ENCODE assay signal across 10 mouse cellular contexts in genomic region chr8:88568211-88568610, GRCm38 (mm10). TPM values are rescaled to one million over a fixed set of nuclear protein-coding genes. Genes with fewer than 3 reads are reported as not detected.
DNase-seq lines count a peak whose midpoint lies in the region; ATAC-seq and TF ChIP-seq lines count a peak whose summit lies in the region.
"Had no signal": no experiment of that assay in that cellular context is flagged by ENCODE, and none has a peak within 500 bp of the region (broad histone marks: within the 10 kb centered on the region; RNA-seq: fewer than 3 reads in every experiment).

No protein-coding gene starts in this region.

- no peaks in the 10 kb centered on the region for H3K36me3 ChIP-seq in forebrain, embryonic 15.5 days
- H3K36me3 ChIP-seq in forebrain, postnatal 0 days (ENCODE audit: insufficient read depth): no peaks in the 10 kb centered on the region
- H3K36me3 ChIP-seq in hindbrain, embryonic 10.5 days: peaks cover 32% of the 10 kb centered on the region
- no peaks in the 10 kb centered on the region for H3K36me3 ChIP-seq in hindbrain, embryonic 11.5 days (ENCODE audit: control insufficient read depth, insufficient read depth, low read length)
- no peaks in the 10 kb centered on the region for H3K36me3 ChIP-seq in lung, postnatal 0 days (ENCODE audit: insufficient read depth, low read length)
- no peaks in the 10 kb centered on the region for H3K36me3 ChIP-seq in stomach, embryonic 14.5 days (ENCODE audit: control insufficient read depth, insufficient read depth, low read length)
- H3K36me3 ChIP-seq: liver, embryonic 13.5 days had no signal

- WGBS in forebrain, embryonic 15.5 days: 67% methylated on average over 3 of the region's 3 CpGs
- 65% methylated on average over 3 of the region's 3 CpGs for WGBS in forebrain, postnatal 0 days
- WGBS in hindbrain, embryonic 10.5 days: 93% methylated on average over 3 of the region's 3 CpGs
- 95% methylated on average over 3 of the region's 3 CpGs for WGBS in hindbrain, embryonic 11.5 days
- WGBS in lung, postnatal 0 days: 84% methylated on average over 3 of the region's 3 CpGs
- WGBS in stomach, embryonic 14.5 days: 77% methylated on average over 3 of the region's 3 CpGs

- H3K27ac ChIP-seq in forebrain, embryonic 15.5 days (replicated peaks): peak overlapping the region; percentile 13; the same call in 1 of the 2 replicates
- H3K27ac ChIP-seq in forebrain, postnatal 0 days (ENCODE audit: low read depth, low read length): no peak overlapping the region; the same call in 1 of the 2 replicates
- H3K27ac ChIP-seq in hindbrain, embryonic 10.5 days: peak overlapping the region; percentile 40; the same call in 1 of the 2 replicates
- H3K27ac ChIP-seq in hindbrain, embryonic 11.5 days (ENCODE audit: low read depth, low read length): no peak overlapping the region
- 0 out of 2 replicates have a peak overlapping the region, but pooled peaks have one; percentile 12 for H3K27ac ChIP-seq in lung, postnatal 0 days (ENCODE audit: low read length)
- peak overlapping the region; percentile 48; the same call in 1 of the 2 replicates for H3K27ac ChIP-seq in stomach, embryonic 14.5 days (ENCODE audit: low read length)
- H3K27ac ChIP-seq: liver, embryonic 13.5 days had no signal

- H3K9me3 ChIP-seq in forebrain, embryonic 15.5 days: no peaks in the 10 kb centered on the region
- no peaks in the 10 kb centered on the region for H3K9me3 ChIP-seq in forebrain, postnatal 0 days (ENCODE audit: low read length)
- no peaks in the 10 kb centered on the region for H3K9me3 ChIP-seq in hindbrain, embryonic 10.5 days
- H3K9me3 ChIP-seq in hindbrain, embryonic 11.5 days (ENCODE audit: control insufficient read depth, low read length): no peaks in the 10 kb centered on the region
- no peaks in the 10 kb centered on the region for H3K9me3 ChIP-seq in lung, postnatal 0 days (ENCODE audit: low read length)
- H3K9me3 ChIP-seq in stomach, embryonic 14.5 days (ENCODE audit: control insufficient read depth, low read depth, low read length): no peaks in the 10 kb centered on the region
- H3K9me3 ChIP-seq: liver, embryonic 13.5 days had no signal

- no peak overlapping the region for H3K4me2 ChIP-seq in forebrain, embryonic 15.5 days (replicated peaks)
- H3K4me2 ChIP-seq in forebrain, postnatal 0 days (ENCODE audit: low read depth): no peak overlapping the region
- no peak overlapping the region for H3K4me2 ChIP-seq in hindbrain, embryonic 11.5 days (replicated peaks; ENCODE audit: low read depth, low read length)
- no peak overlapping the region for H3K4me2 ChIP-seq in lung, postnatal 0 days (replicated peaks; ENCODE audit: low read depth, low read length)
- no peak overlapping the region for H3K4me2 ChIP-seq in stomach, embryonic 14.5 days (replicated peaks; ENCODE audit: low read depth, low read length)
- H3K4me2 ChIP-seq: liver, embryonic 13.5 days had no signal

- H3K4me1 ChIP-seq in forebrain, embryonic 15.5 days: peaks cover 67% of the 10 kb centered on the region
- H3K4me1 ChIP-seq in forebrain, postnatal 0 days (ENCODE audit: insufficient read depth): peaks cover 28% of the 10 kb centered on the region
- H3K4me1 ChIP-seq in hindbrain, embryonic 10.5 days (replicated peaks): peaks cover 79% of the 10 kb centered on the region
- H3K4me1 ChIP-seq in hindbrain, embryonic 11.5 days (replicated peaks; ENCODE audit: control insufficient read depth, insufficient read depth, low read length): no peaks in the 10 kb centered on the region; the same call in 1 of the 2 replicates
- peaks cover 66% of the 10 kb centered on the region for H3K4me1 ChIP-seq in lung, postnatal 0 days (ENCODE audit: insufficient read depth, low read depth, low read length)
- H3K4me1 ChIP-seq in stomach, embryonic 14.5 days (ENCODE audit: control insufficient read depth, insufficient read depth, low read length): peaks cover 84% of the 10 kb centered on the region

- no peak for DNase-seq in forebrain, postnatal 0 days
- no peak for DNase-seq in hindbrain, embryonic 10.5 days (ENCODE audit: low spot score)
- DNase-seq in hindbrain, embryonic 11.5 days (ENCODE audit: low spot score): no peak
- DNase-seq in lung, postnatal 0 days (ENCODE audit: low spot score): no peak
- no peak for DNase-seq in lung, adult 18-20 months
- no peak for DNase-seq in right cerebral cortex, postnatal 14 days
- DNase-seq: cerebellum, adult 11 months; liver, embryonic 13.5 days had no signal

- no peak for TF ChIP-seq EP300 in lung, postnatal 0 days (IDR thresholded peaks at IDR 0.05)

- no peak for ATAC-seq in forebrain, embryonic 15.5 days (replicated peaks)
- ATAC-seq in forebrain, postnatal 0 days: no peak
- ATAC-seq in hindbrain, embryonic 11.5 days (ENCODE audit: low FRiP score): no peak
- no peak for ATAC-seq in lung, postnatal 0 days
- no peak for ATAC-seq in stomach, embryonic 14.5 days (ENCODE audit: insufficient number of reproducible peaks, insufficient read depth, low FRiP score, low read depth)

- H3K27me3 ChIP-seq in forebrain, embryonic 15.5 days: no peaks in the 10 kb centered on the region
- no peaks in the 10 kb centered on the region for H3K27me3 ChIP-seq in forebrain, postnatal 0 days (ENCODE audit: insufficient read depth, low read length)
- no peaks in the 10 kb centered on the region for H3K27me3 ChIP-seq in hindbrain, embryonic 10.5 days (ENCODE audit: insufficient read depth, poor library complexity, severe bottlenecking)
- H3K27me3 ChIP-seq in hindbrain, embryonic 11.5 days (ENCODE audit: control insufficient read depth, insufficient read depth, low read length): no peaks in the 10 kb centered on the region
- H3K27me3 ChIP-seq in lung, postnatal 0 days (replicated peaks; ENCODE audit: insufficient read depth, low read length): no peaks in the 10 kb centered on the region
- no peaks in the 10 kb centered on the region for H3K27me3 ChIP-seq in stomach, embryonic 14.5 days (ENCODE audit: control insufficient read depth, insufficient read depth, low read length)
- H3K27me3 ChIP-seq: liver, embryonic 13.5 days had no signal

- no peak overlapping the region for H3K4me3 ChIP-seq in forebrain, embryonic 15.5 days
- no peak overlapping the region for H3K4me3 ChIP-seq in forebrain, postnatal 0 days (ENCODE audit: low read depth, low read length)
- H3K4me3 ChIP-seq in hindbrain, embryonic 10.5 days: no peak overlapping the region
- no peak overlapping the region for H3K4me3 ChIP-seq in hindbrain, embryonic 11.5 days (ENCODE audit: low read depth, low read length)
- H3K4me3 ChIP-seq in lung, postnatal 0 days (ENCODE audit: low read depth, low read length): no peak overlapping the region
- H3K4me3 ChIP-seq in stomach, embryonic 14.5 days (ENCODE audit: low read depth, low read length): no peak overlapping the region
- H3K4me3 ChIP-seq: liver, embryonic 13.5 days had no signal

- no peak overlapping the region for H3K9ac ChIP-seq in forebrain, embryonic 15.5 days (replicated peaks)
- H3K9ac ChIP-seq in forebrain, postnatal 0 days: no peak overlapping the region
- no peak overlapping the region for H3K9ac ChIP-seq in hindbrain, embryonic 11.5 days (ENCODE audit: low read depth, low read length)
- no peak overlapping the region for H3K9ac ChIP-seq in lung, postnatal 0 days (replicated peaks; ENCODE audit: low read depth)
- H3K9ac ChIP-seq in stomach, embryonic 14.5 days (replicated peaks; ENCODE audit: low read depth, low read length): no peak overlapping the region
- H3K9ac ChIP-seq: liver, embryonic 13.5 days had no signal

- no peak for TF ChIP-seq CTCF in forebrain, postnatal 0 days (IDR thresholded peaks at IDR 0.05; ENCODE audit: low read depth)
- TF ChIP-seq CTCF in lung, postnatal 0 days (IDR thresholded peaks at IDR 0.05): no peak

RNA-seq across cellular contexts. Expression of gene Nkd1, which starts 47.1 kb away (rescaled TPM):
- 36.6 and 40.8 TPM in 2 replicates for polyA plus RNA-seq in forebrain, embryonic 15.5 days (2015; fragmentation: Nextera tagmentation; extraction: Ambion mirVana)
- 18.8 and 22.8 TPM in 2 replicates for total RNA-seq in forebrain, postnatal 0 days (2014; rRNA removed)
- polyA plus RNA-seq in forebrain, postnatal 0 days (2015; fragmentation: Nextera tagmentation; extraction: Ambion mirVana): 30.5 and 33.6 TPM in 2 replicates
- 124 and 125 TPM in 2 replicates for polyA plus RNA-seq in hindbrain, embryonic 10.5 days (2016; fragmentation: Nextera tagmentation; extraction: Ambion mirVana)
- polyA plus RNA-seq in hindbrain, embryonic 11.5 days (2014; fragmentation: Nextera tagmentation; extraction: Ambion mirVana): 83.1 and 89.8 TPM in 2 replicates
- polyA plus RNA-seq in lung, postnatal 0 days (2015; fragmentation: Nextera tagmentation; extraction: Ambion mirVana): 113 and 123 TPM in 2 replicates
- polyA plus RNA-seq in stomach, embryonic 14.5 days (2014; fragmentation: Nextera tagmentation; extraction: Ambion mirVana): 31.2 and 33.7 TPM in 2 replicates

Comparison
In these comparisons a context has a peak if more than half of its experiments do, and no peak if none do; other contexts are left out.
1. H3K27ac ChIP-seq: peak in forebrain, embryonic 15.5 days (single experiment), hindbrain, embryonic 10.5 days (single experiment), lung, postnatal 0 days (single experiment) and stomach, embryonic 14.5 days (single experiment); none in forebrain, postnatal 0 days (single experiment) and hindbrain, embryonic 11.5 days (single experiment).